Mouse (Mus musculus) heart, embryonic 15.5 days (tissue): ENCODE data around the gene Dnmt3a. TPM values are rescaled to one million over a fixed set of nuclear protein-coding genes. Genes with fewer than 3 reads are reported as not detected.

Experiments
- ATAC-seq: fragments of 200-750 bp; cut with Nextera tagmentation; replicated peaks from 2 replicates; pipeline ENCODE4 v1.8.0; 2017; ENCODE audit warnings: low read depth, moderate TSS enrichment; ENCODE audit not compliant: insufficient number of reproducible peaks, insufficient read depth, low FRiP score
- H3K27ac ChIP-seq: fragments of 300-500 bp; sonication (generic); 2 replicates; pipeline ENCODE4 v1.5.1; 2015; ENCODE audit warnings: mild to moderate bottlenecking, inconsistent platforms
- H3K27me3 ChIP-seq: fragments of 300-500 bp; sonication (generic); 2 replicates; pipeline ENCODE4 v1.6.1; 2015; ENCODE audit warnings: inconsistent platforms
- H3K36me3 ChIP-seq: fragments of 300-500 bp; sonication (generic); 2 replicates; pipeline ENCODE4 v1.6.1; 2015; ENCODE audit warnings: mild to moderate bottlenecking, inconsistent platforms
- H3K4me1 ChIP-seq: fragments of 300-500 bp; sonication (generic); replicated peaks from 2 replicates; pipeline ENCODE4 v1.6.1; 2015; ENCODE audit warnings: inconsistent platforms
- H3K4me2 ChIP-seq: fragments of 300-500 bp; sonication (generic); 2 replicates; pipeline ENCODE4 v1.6.1; 2015; ENCODE audit warnings: inconsistent platforms, mild to moderate bottlenecking, moderate library complexity
- H3K4me3 ChIP-seq: fragments of 300-500 bp; sonication (generic); 2 replicates; pipeline ENCODE4 v1.5.1; 2015; ENCODE audit warnings: mild to moderate bottlenecking, inconsistent platforms
- H3K9ac ChIP-seq: fragments of 300-500 bp; sonication (generic); 2 replicates; pipeline ENCODE4 v1.6.1; 2015; ENCODE audit warnings: mild to moderate bottlenecking, inconsistent platforms
- H3K9me3 ChIP-seq: fragments of 300-500 bp; sonication (generic); replicated peaks from 2 replicates; pipeline ENCODE4 v1.6.1; 2016; ENCODE audit warnings: inconsistent platforms
- WGBS: fragments of 180-500 bp; shearing (Covaris S2); methylation state at CpG from one replicate; pipeline ENCODE4 v1.1.7; 2015; ENCODE audit warnings: mixed read lengths; 5-methylcytosine and 5-hydroxymethylcytosine counted together
- polyA plus RNA-seq: library from polyadenylated mRNA; unstranded; fragments of >200 nt; fragmentation: Nextera tagmentation; extraction: Ambion mirVana; gene quantifications from 2 replicates; pipeline ENCODE4 v1.2.1, GENCODE M21; 2015

Dnmt3a gene
- polyA plus RNA-seq, 1 experiment from 2014 or later: 79.9 TPM

- H3K9ac ChIP-seq: no peak overlapping the region; the same call in 1 of the 2 replicates
- H3K4me3 ChIP-seq: no peak overlapping the region
- H3K27me3 ChIP-seq: no peaks in the 10 kb centered on the region
- peaks cover 71% of the 10 kb centered on the region for H3K4me1 ChIP-seq
- WGBS: 27% methylated on average over 9 of the region's 9 CpGs
- no peak overlapping the region for H3K4me2 ChIP-seq
- no peaks in the 10 kb centered on the region for H3K9me3 ChIP-seq
- peaks cover 7% of the 10 kb centered on the region; the same call in 1 of the 2 replicates for H3K36me3 ChIP-seq
- peak overlapping the region; percentile 28; the same call in 1 of the 2 replicates for H3K27ac ChIP-seq
- no peak for ATAC-seq
Measured at GRCm38 (mm10) chr12:3884892-3885493, 79.2 kb downstream of the Dnmt3a start.

- peaks cover 7% of the 10 kb centered on the region; the same call in 1 of the 2 replicates for H3K36me3 ChIP-seq
- H3K4me3 ChIP-seq: no peak overlapping the region
- H3K9ac ChIP-seq: no peak overlapping the region
- 63% methylated on average over 2 of the region's 2 CpGs for WGBS
- no peaks in the 10 kb centered on the region for H3K9me3 ChIP-seq
- H3K27ac ChIP-seq: peak overlapping the region; percentile 92; the same call in 1 of the 2 replicates
- no peak overlapping the region for H3K4me2 ChIP-seq
- H3K4me1 ChIP-seq: peaks cover 79% of the 10 kb centered on the region
- no peaks in the 10 kb centered on the region for H3K27me3 ChIP-seq
- no peak for ATAC-seq
Measured at GRCm38 (mm10) chr12:3886601-3887000, 80.8 kb downstream of the Dnmt3a start.

- WGBS: 8% methylated on average over 4 of the region's 4 CpGs
- H3K9ac ChIP-seq: no peak overlapping the region
- H3K36me3 ChIP-seq: peaks cover 4% of the 10 kb centered on the region; the same call in 1 of the 2 replicates
Measured at GRCm38 (mm10) chr12:3887515-3888325, 81.9 kb downstream of the Dnmt3a start.

GRCm38 (mm10) chr12:3889875-3890635 is 84.2 kb downstream of the Dnmt3a start:
- Histone ChIP-seq H3K9ac (no peak overlapping the region), H3K9me3 (no peaks in the 10 kb centered on the region), H3K27ac (peak overlapping the region; percentile 92), H3K4me2 (no peak overlapping the region), H3K4me1 (peaks cover 92% of the 10 kb centered on the region), H3K4me3 (no peak overlapping the region), H3K36me3 (no peaks in the 10 kb centered on the region; the same call in 1 of the 2 replicates), H3K27me3 (no peaks in the 10 kb centered on the region)
- ATAC-seq: no peak
- 39% methylated on average over 7 of the region's 7 CpGs for WGBS

More at GRCm38 (mm10) chr12:3887515-3888325, 81.9 kb downstream of the Dnmt3a start:
- Histone ChIP-seq H3K4me3 (no peak overlapping the region), H3K4me1 (peaks cover 90% of the 10 kb centered on the region), H3K4me2 (peak overlapping the region; percentile 51), H3K9me3 (no peaks in the 10 kb centered on the region), H3K27me3 (no peaks in the 10 kb centered on the region), H3K27ac (peak overlapping the region; percentile 92)
- ATAC-seq: peak; percentile 65

GRCm38 (mm10) chr12:3890753-3891751 is 85.2 kb downstream of the Dnmt3a start:
- ATAC-seq: peak; percentile 64
- H3K4me1 ChIP-seq: peaks cover 82% of the 10 kb centered on the region
- peak overlapping the region; percentile 61 for H3K9ac ChIP-seq
- 6% methylated on average over 35 of the region's 45 CpGs for WGBS
- no peaks in the 10 kb centered on the region for H3K27me3 ChIP-seq
- H3K36me3 ChIP-seq: peaks cover 9% of the 10 kb centered on the region
- peak overlapping the region; percentile 87 for H3K27ac ChIP-seq
- peak overlapping the region; percentile 84 for H3K4me2 ChIP-seq
- no peaks in the 10 kb centered on the region for H3K9me3 ChIP-seq
- peak overlapping the region; percentile 55 for H3K4me3 ChIP-seq

GRCm38 (mm10) chr12:3891779-3892239 is 86.0 kb downstream of the Dnmt3a start:
- no peaks in the 10 kb centered on the region for H3K27me3 ChIP-seq
- WGBS: 2% methylated on average over 17 of the region's 18 CpGs
- H3K9ac ChIP-seq: peak overlapping the region; percentile 61
- H3K4me2 ChIP-seq: peak overlapping the region; percentile 84
- H3K36me3 ChIP-seq: peaks cover 16% of the 10 kb centered on the region
- H3K27ac ChIP-seq: peak overlapping the region; percentile 87
- peak; percentile 21 for ATAC-seq
- peaks cover 74% of the 10 kb centered on the region for H3K4me1 ChIP-seq
- H3K4me3 ChIP-seq: peak overlapping the region; percentile 55
- H3K9me3 ChIP-seq: no peaks in the 10 kb centered on the region

- 20% methylated on average over 15 of the region's 15 CpGs for WGBS
- Histone ChIP-seq H3K27me3 (no peaks in the 10 kb centered on the region), H3K9me3 (no peaks in the 10 kb centered on the region), H3K27ac (peak overlapping the region; percentile 87), H3K4me3 (peak overlapping the region; percentile 55), H3K4me2 (peak overlapping the region; percentile 84), H3K36me3 (peaks cover 23% of the 10 kb centered on the region), H3K4me1 (peaks cover 68% of the 10 kb centered on the region), H3K9ac (peak overlapping the region; percentile 61)
- ATAC-seq: no peak
Measured at GRCm38 (mm10) chr12:3892240-3893059, 86.6 kb downstream of the Dnmt3a start.

GRCm38 (mm10) chr12:3893335-3893734 is 87.5 kb downstream of the Dnmt3a start:
- peaks cover 59% of the 10 kb centered on the region for H3K4me1 ChIP-seq
- 0 out of 2 replicates have a peak overlapping the region, but pooled peaks have one; percentile 61 for H3K9ac ChIP-seq
- H3K27ac ChIP-seq: peak overlapping the region; percentile 18; the same call in 1 of the 2 replicates
- peak overlapping the region; percentile 84 for H3K4me2 ChIP-seq
- H3K36me3 ChIP-seq: peaks cover 31% of the 10 kb centered on the region
- H3K27me3 ChIP-seq: no peaks in the 10 kb centered on the region
- ATAC-seq: no peak
- no peaks in the 10 kb centered on the region for H3K9me3 ChIP-seq
- H3K4me3 ChIP-seq: peak overlapping the region; percentile 55
- WGBS: 56% methylated on average over 6 of the region's 6 CpGs

GRCm38 (mm10) chr12:3894525-3894924 is 88.7 kb downstream of the Dnmt3a start:
- H3K4me1 ChIP-seq: peaks cover 47% of the 10 kb centered on the region
- no peak overlapping the region for H3K4me3 ChIP-seq
- H3K27me3 ChIP-seq: no peaks in the 10 kb centered on the region
- H3K9ac ChIP-seq: no peak overlapping the region
- no peak overlapping the region for H3K27ac ChIP-seq
- ATAC-seq: no peak
- no peak overlapping the region for H3K4me2 ChIP-seq
- no peaks in the 10 kb centered on the region for H3K9me3 ChIP-seq
- peaks cover 42% of the 10 kb centered on the region for H3K36me3 ChIP-seq
- 68% methylated on average over 7 of the region's 7 CpGs for WGBS
